Mouse (Mus musculus) ES-Bruce4 (cell line): ENCODE measurements around the gene Bmper. TPM values are rescaled to one million over a fixed set of nuclear protein-coding genes. Genes with fewer than 3 reads are reported as not detected.

Experiments used
- H3K27ac ChIP-seq: 2 replicates; pipeline ENCODE4 v1.5.1; 2012; ENCODE audit warnings: low read length, inconsistent platforms; ENCODE audit not compliant: insufficient read depth
- H3K27me3 ChIP-seq: 2 replicates; pipeline ENCODE4 v1.6.1; 2012; ENCODE audit warnings: mild to moderate bottlenecking, low read length, inconsistent platforms; ENCODE audit not compliant: control insufficient read depth, poor library complexity, insufficient read depth, severe bottlenecking
- H3K36me3 ChIP-seq: 2 replicates; pipeline ENCODE4 v1.6.1; 2012; ENCODE audit warnings: inconsistent platforms, mild to moderate bottlenecking, low read length, moderate library complexity; ENCODE audit not compliant: control insufficient read depth, poor library complexity, insufficient read depth, severe bottlenecking
- H3K4me1 ChIP-seq: one replicate; pipeline ENCODE4 v1.8.1; 2011; ENCODE audit warnings: low read length; ENCODE audit not compliant: control insufficient read depth, insufficient read depth
- H3K4me3 ChIP-seq: 2 replicates; pipeline ENCODE4 v1.5.1; 2011; ENCODE audit warnings: low read depth, mild to moderate bottlenecking, low read length
- H3K9ac ChIP-seq: 2 replicates; pipeline ENCODE4 v1.6.1; 2012; ENCODE audit warnings: low read depth, mild to moderate bottlenecking, inconsistent platforms; ENCODE audit not compliant: poor library complexity, severe bottlenecking
- H3K9me3 ChIP-seq: replicated peaks from 2 replicates; pipeline ENCODE4 v1.6.1; 2012; ENCODE audit warnings: mild to moderate bottlenecking, low read length, inconsistent platforms; ENCODE audit not compliant: control insufficient read depth, poor library complexity, insufficient read depth, severe bottlenecking
- CTCF ChIP-seq: IDR thresholded peaks from one replicate; pipeline ENCODE4 v1.8.1; 2011; ENCODE audit warnings: low read depth, low read length
- EP300 ChIP-seq: IDR thresholded peaks from 2 replicates; pipeline ENCODE4 v1.6.1; 2011; ENCODE audit warnings: low read depth, low read length; ENCODE audit not compliant: insufficient read depth
- POLR2A ChIP-seq: IDR thresholded peaks from one replicate; pipeline ENCODE4 v1.8.1; 2011; ENCODE audit warnings: low read length; ENCODE audit not compliant: insufficient read depth
- polyA plus RNA-seq: library from polyadenylated mRNA; stranded (reverse); fragments of >200 nt; gene quantifications from 2 replicates; pipeline ENCODE4 v1.2.4, GENCODE M21; 2011; ENCODE audit warnings: low read depth; ENCODE audit not compliant: missing spikeins, insufficient read depth, insufficient read length

Bmper gene
- polyA plus RNA-seq, 1 experiment, result not detected

DNA sequence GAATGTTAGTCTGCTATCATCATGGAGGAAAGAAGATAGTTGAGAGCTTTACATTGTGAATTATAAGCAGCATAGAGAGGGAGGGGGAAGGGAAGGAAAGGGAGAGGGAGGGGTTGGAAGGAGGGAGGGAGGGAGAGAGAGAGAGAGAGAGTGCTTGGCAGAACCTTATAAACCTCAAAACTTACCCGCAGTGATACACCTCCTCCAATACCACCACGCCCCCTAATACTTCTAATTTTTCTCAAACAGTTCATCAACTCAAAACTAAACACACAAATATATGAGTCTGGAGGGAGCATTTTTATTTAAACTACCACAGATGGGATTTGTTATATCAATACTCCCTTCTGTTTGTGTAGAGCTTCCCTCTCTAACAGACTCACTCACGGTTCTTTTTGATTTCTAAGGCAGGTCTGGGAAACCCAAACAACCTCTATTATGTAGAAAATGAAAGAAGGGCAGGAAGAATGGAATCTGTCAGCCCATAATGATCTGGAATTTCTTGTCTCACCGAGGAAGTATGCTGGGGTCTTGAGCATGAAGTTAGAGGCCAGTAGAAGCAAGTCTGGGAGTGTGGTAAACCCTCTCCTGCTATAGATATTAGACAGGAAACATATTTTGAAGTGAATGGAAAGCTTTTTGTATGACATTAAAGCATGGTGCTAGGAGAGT, 152.0 kb downstream of the Bmper start:
- H3K9ac ChIP-seq, result no peak overlapping the region
- TF ChIP-seq POLR2A (no peak), CTCF (no peak), EP300 (no peak)
- H3K27ac ChIP-seq, result no peak overlapping the region
- H3K27me3 ChIP-seq, result no peaks in the 10 kb centered on the region; the same call in 1 of the 2 replicates
- H3K36me3 ChIP-seq, result no peaks in the 10 kb centered on the region
- no peak overlapping the region for H3K4me3 ChIP-seq
- H3K4me1 ChIP-seq, result no peaks in the 10 kb centered on the region
- H3K9me3 ChIP-seq, result no peaks in the 10 kb centered on the region

GRCm38 (mm10) chr9:23377831-23378730, 155.2 kb downstream of the Bmper start:
- Histone ChIP-seq H3K36me3 (no peaks in the 10 kb centered on the region), H3K4me1 (no peaks in the 10 kb centered on the region), H3K9me3 (no peaks in the 10 kb centered on the region), H3K4me3 (no peak overlapping the region), H3K27me3 (no peaks in the 10 kb centered on the region; the same call in 1 of the 2 replicates), H3K9ac (no peak overlapping the region), H3K27ac (no peak overlapping the region)
- TF ChIP-seq EP300, result no peak
- TF ChIP-seq POLR2A, result no peak
- no peak for TF ChIP-seq CTCF

GRCm38 (mm10) chr9:23378731-23379170, 155.9 kb downstream of the Bmper start:
- Histone ChIP-seq H3K4me1 (no peaks in the 10 kb centered on the region), H3K4me3 (no peak overlapping the region), H3K27me3 (no peaks in the 10 kb centered on the region; the same call in 1 of the 2 replicates), H3K9me3 (no peaks in the 10 kb centered on the region), H3K36me3 (no peaks in the 10 kb centered on the region), H3K27ac (no peak overlapping the region), H3K9ac (no peak overlapping the region)
- TF ChIP-seq CTCF, result no peak
- no peak for TF ChIP-seq POLR2A
- TF ChIP-seq EP300, result no peak

GRCm38 (mm10) chr9:23380171-23380835, 157.4 kb downstream of the Bmper start:
- Histone ChIP-seq H3K4me1 (no peaks in the 10 kb centered on the region), H3K9ac (no peak overlapping the region), H3K27ac (no peak overlapping the region), H3K4me3 (no peak overlapping the region), H3K36me3 (no peaks in the 10 kb centered on the region), H3K27me3 (no peaks in the 10 kb centered on the region; the same call in none of the 2 replicates), H3K9me3 (no peaks in the 10 kb centered on the region)
- TF ChIP-seq POLR2A (no peak), EP300 (no peak), CTCF (no peak)

GRCm38 (mm10) chr9:23383291-23383690, 160.4 kb downstream of the Bmper start:
- Histone ChIP-seq H3K9ac (no peak overlapping the region), H3K4me3 (no peak overlapping the region), H3K27me3 (no peaks in the 10 kb centered on the region; the same call in 1 of the 2 replicates), H3K27ac (no peak overlapping the region), H3K4me1 (no peaks in the 10 kb centered on the region), H3K36me3 (no peaks in the 10 kb centered on the region), H3K9me3 (no peaks in the 10 kb centered on the region)
- TF ChIP-seq EP300, result no peak
- TF ChIP-seq POLR2A, result no peak
- TF ChIP-seq CTCF, result no peak
